Mouse (Mus musculus): Measurements from ENCODE around the gene Vmn1r209.
"Not testable (repeated sequence)": the region's sequence is repeated elsewhere in the genome, so short reads cannot be mapped to it uniquely, and the experiment has no call there.

DNA sequence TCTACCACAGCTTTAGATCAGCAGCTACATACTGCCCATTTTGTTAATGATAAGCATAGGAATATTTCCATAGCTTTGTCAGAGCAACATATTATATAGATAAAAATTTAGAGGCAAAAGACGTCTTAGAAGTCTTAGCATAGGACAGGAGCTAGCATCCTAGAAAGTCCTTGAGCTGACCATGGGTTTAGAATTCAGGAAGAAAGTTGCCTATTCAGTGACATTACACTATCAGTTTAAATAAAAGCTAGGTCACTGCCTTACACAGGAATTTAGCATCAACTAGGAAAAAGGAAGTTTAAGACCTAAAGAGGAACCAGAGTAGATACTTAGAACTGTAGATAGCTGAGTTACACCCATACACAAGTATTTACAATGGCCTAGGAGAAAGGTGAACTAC lies 12.1 kb upstream of the Vmn1r209 start:
- not testable (repeated sequence) for TF ChIP-seq CTCF (conservative IDR thresholded peaks at IDR 0.05; ENCODE audit: low read length); POU5F1 (IDR thresholded peaks at IDR 0.05; ENCODE audit: borderline replicate concordance, low read length)

Data from E14TG2a.4 (cell line).